Mouse (Mus musculus) lung, postnatal 25 days (tissue): Measurements from ENCODE around the gene Kcnc3.
A peak's percentile ranks its signal among the peaks of the same experiment; 100 is the strongest.

Experiments used
- DNase-seq: peaks from one replicate; pipeline ENCODE4 v3.0.0; 2022; ENCODE audit warnings: low spot score

Gene Kcnc3

GRCm38 (mm10) chr7:44596996-44597538, 6.6 kb downstream of the Kcnc3 start:
- no peak for DNase-seq

- DNase-seq = no peak
Measured at GRCm38 (mm10) chr7:44597666-44598065, 7.2 kb downstream of the Kcnc3 start.

- DNase-seq = no peak
Measured at GRCm38 (mm10) chr7:44598336-44598735, 7.9 kb downstream of the Kcnc3 start.

- no peak for DNase-seq
Measured at GRCm38 (mm10) chr7:44600691-44601262, 10.3 kb downstream of the Kcnc3 start.

GRCm38 (mm10) chr7:44601646-44602045, 11.2 kb downstream of the Kcnc3 start:
- DNase-seq = no peak

GRCm38 (mm10) chr7:44602443-44602842, 12.0 kb downstream of the Kcnc3 start:
- DNase-seq = no peak

GRCm38 (mm10) chr7:44603186-44603855, 12.9 kb downstream of the Kcnc3 start:
- no peak for DNase-seq

- DNase-seq = no peak
Measured at GRCm38 (mm10) chr7:44604139-44604606, 13.7 kb downstream of the Kcnc3 start.

- no peak for DNase-seq
Measured at GRCm38 (mm10) chr7:44604619-44605018, 14.2 kb downstream of the Kcnc3 start.

GRCm38 (mm10) chr7:44605436-44605835, 15.0 kb downstream of the Kcnc3 start:
- DNase-seq = no peak

- DNase-seq = peak; percentile 81
Measured at GRCm38 (mm10) chr7:44606171-44606901, 15.9 kb downstream of the Kcnc3 start.

GRCm38 (mm10) chr7:44612192-44612591, 21.7 kb downstream of the Kcnc3 start:
- no peak for DNase-seq

GRCm38 (mm10) chr7:44614041-44614688, 23.7 kb downstream of the Kcnc3 start:
- DNase-seq = peak; percentile 48

- no peak for DNase-seq
Measured at GRCm38 (mm10) chr7:44615309-44615708, 24.8 kb downstream of the Kcnc3 start.

- DNase-seq = no peak
Measured at GRCm38 (mm10) chr7:44615987-44616386, 25.5 kb downstream of the Kcnc3 start.

GRCm38 (mm10) chr7:44617059-44617458, 26.6 kb downstream of the Kcnc3 start:
- no peak for DNase-seq

GRCm38 (mm10) chr7:44623714-44624542, 33.5 kb downstream of the Kcnc3 start:
- DNase-seq = no peak

GRCm38 (mm10) chr7:44624543-44624826, 34.0 kb downstream of the Kcnc3 start:
- no peak for DNase-seq

- no peak for DNase-seq
Measured at GRCm38 (mm10) chr7:44624828-44625227, 34.4 kb downstream of the Kcnc3 start.

GRCm38 (mm10) chr7:44625241-44626067, 35.0 kb downstream of the Kcnc3 start:
- DNase-seq = no peak

GRCm38 (mm10) chr7:44626068-44626385, 35.6 kb downstream of the Kcnc3 start:
- no peak for DNase-seq
